Mouse (Mus musculus) lung, adult 18-20 months (tissue): ENCODE measurements around the gene Akr1c21.
"Not testable (repeated sequence)": the region's sequence is repeated elsewhere in the genome, so short reads cannot be mapped to it uniquely, and the experiment has no call there.

ENCODE experiments used
- DNase-seq, 2 experiments: peaks; one replicate each; pipeline ENCODE4 v3.0.0; 2022; ENCODE audit warnings: mixed read lengths in 2 of 2

Akr1c21 gene

DNA sequence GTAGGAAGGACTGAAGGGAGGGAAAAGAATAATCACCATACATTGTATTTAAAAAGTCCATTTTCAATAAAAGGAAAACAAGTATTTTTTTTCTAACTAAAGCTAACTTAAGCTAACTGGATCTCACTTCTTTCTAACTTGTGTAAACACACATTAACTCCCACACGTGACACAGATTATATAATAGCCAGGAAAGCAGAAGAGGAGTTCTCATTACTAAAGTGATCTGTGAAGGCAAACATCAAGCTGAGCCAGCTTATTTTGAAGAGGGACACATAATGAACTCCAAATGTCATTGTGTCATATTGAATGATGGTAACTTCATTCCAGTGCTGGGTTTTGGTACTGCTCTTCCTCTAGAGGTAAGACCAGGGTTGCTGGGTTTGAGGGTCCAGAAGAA, at the start of gene Akr1c21:
TSS of gene Akr1c21 (plus strand) at position 205 of the 400 bp plus-strand sequence.
- no peak for DNase-seq

DNA sequence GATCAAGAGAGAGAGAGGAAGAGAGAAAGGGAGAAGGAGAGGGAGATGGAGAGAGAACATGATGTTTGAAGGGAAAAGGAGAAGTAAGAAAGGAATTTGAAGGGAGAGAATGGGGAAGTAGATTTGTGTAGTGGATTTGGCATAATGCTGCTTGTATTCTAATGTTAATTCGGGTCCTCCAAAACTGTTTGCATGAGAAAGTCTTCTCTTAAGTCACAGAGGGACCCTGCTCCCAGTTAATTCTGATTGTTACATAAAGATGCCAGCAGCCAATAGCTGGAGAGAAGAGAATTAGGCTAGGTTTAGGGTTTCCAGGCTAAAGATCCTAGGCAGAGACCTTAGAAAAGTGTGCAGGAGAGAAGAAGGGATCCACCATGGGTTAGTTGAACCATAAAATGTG, 14.7 kb upstream of the Akr1c21 start:
- DNase-seq, result no peak

- no peak for DNase-seq
These were observed 13.4 kb upstream of the Akr1c21 start for GRCm38 (mm10) chr13:4560500-4560899.

DNA sequence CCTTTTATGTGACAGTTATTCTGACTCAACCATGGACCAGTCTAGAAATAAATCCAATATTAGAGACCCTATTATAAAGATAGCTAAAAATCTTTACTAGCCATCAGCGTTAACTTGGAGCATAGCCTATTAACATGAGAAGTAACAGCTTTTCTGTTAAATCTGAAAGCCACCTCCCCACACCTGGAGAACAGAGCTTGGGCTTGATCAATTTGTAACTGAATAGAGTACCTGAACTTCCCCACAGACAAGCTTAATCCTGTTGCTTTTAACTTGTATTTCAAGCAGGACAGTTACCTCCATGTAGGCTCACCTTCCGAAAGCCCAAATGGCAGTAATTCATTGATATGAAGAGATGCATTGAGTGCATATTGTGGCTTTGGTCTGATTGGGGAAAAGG, 7.9 kb upstream of the Akr1c21 start:
- no peak for DNase-seq

GRCm38 (mm10) chr13:4576921-4577320, 3.0 kb downstream of the Akr1c21 start:
- no peak for DNase-seq

DNA sequence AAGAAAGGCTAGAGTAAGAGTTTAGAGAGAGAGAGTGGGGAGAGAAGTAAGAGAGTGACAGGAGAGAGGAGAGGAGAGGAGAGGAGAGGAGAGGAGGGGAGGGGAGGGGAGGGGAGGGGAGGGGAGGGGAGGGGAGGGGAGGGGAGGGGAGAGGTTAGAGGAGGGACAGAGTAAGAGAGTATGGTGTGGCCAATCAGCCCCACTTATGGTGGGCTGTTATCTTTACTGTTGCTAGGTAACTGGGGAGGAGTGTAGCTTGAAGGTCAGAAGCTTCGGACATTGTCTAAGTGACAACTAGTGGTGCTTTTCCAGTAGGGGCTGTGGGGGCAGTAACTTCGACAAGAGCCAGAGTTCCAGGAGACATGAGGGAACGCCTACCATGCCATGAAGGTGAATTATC, 29.6 kb downstream of the Akr1c21 start:
- not testable (repeated sequence) for DNase-seq

GRCm38 (mm10) chr13:4606821-4607220, 32.9 kb downstream of the Akr1c21 start:
- no peak for DNase-seq

DNA sequence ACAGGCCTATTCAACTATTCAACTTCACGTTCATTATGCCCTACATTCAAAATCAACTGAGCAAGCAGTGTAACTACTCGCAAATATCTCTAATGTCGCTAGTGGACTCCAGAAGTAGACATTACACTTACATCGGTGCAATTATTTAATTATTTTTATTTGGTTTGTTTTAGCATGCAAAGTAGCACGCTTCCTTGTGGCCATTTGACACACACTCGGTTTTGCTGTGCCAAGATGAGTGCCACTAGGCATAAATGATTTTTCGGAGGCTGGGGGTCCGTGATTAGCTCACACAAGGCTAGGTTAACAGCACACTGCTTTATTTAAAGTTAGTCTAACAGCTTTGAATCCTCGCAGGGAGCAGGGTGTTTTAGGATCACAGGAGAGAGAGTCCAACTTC, 34.7 kb downstream of the Akr1c21 start:
- no peak for DNase-seq

- peak; percentile 94 for DNase-seq
These were observed 35.1 kb downstream of the Akr1c21 start, which contains the start of gene Akr1e1 for GRCm38 (mm10) chr13:4608961-4609409. Akr1e1 (minus strand) TSS chr13:4609174.

GRCm38 (mm10) chr13:4610902-4611301, 37.0 kb downstream of the Akr1c21 start:
- DNase-seq, result no peak
